Mouse (Mus musculus) monocyte, adult 5-6 weeks (primary cell): ENCODE measurements at regions not wholly inside any gene's neighbourhood (a gene's known extent, or its start where the extent isn't known, plus 50 kb on each side); places are given as distances from the start of the nearest gene placed in this dataset.
"Not testable (repeated sequence)": the region's sequence is repeated elsewhere in the genome, so short reads cannot be mapped to it uniquely, and the experiment has no call there.

ENCODE experiments used
- ATAC-seq: fragments of 153-309, 156-312 bp; replicated peaks from 2 replicates; pipeline ENCODE4 v1.8.0; 2017; ENCODE audit warnings: mild to moderate bottlenecking; ENCODE audit not compliant: low TSS enrichment, insufficient number of reproducible peaks, severe bottlenecking, poor library complexity, low FRiP score

GRCm38 (mm10) chr13:60455033-60455619, 146.6 kb upstream of the Dapk1 start:
- no peak for ATAC-seq

DNA sequence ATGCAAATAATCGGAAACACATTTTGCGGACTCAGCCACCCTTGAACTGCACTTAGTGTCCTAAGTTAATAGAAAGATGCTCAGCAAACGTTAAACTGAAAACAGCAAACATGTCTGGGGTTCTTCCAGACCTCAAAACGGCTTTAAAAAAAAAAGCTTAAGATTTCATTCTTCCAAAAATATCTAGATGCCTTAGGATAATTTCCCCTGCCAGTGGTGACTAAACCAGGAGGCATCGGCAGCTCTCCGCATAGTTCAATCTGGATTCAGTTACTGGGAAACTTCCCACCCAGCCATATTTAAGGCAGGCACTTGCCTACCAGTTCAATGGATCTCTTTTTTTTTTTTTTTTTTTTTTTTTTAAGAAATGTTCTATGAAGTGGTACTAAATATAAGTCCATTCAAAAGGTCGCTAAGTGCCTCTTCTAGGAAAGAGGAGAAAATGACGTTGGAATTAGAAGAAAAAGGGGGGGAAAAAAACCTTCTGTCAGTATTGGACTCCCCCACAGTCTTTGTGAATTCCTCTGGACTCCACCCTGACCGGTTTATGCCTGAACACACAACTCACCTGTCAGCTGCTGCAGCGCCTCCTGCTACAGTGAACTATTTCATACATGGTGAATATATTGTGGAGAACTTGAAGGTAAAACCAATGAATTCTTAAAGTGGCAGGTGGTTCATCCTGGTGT, 145.7 kb upstream of the Dapk1 start:
- ATAC-seq, result no peak

DNA sequence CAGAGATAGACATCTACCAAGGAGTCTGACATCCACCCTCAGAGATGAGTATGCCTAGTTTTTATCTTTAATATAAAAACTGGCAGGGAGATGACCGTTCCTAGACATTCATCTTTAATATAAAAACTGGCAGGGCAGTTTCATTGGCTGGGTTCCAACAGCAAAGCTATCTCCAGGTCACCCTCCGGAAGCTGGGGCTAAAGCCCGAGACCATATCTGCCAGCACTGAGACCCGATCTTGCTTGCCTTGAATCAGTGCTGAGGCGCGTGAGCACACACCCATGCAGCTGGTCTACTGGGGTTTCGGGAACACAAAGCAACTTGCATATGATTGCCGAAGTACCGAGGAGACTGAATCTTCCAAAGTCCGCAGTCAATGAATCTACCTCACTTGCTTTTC, 144.5 kb upstream of the Dapk1 start:
- ATAC-seq, result no peak

- no peak for ATAC-seq
These were observed 142.7 kb upstream of the Dapk1 start for GRCm38 (mm10) chr13:60459002-60459401.

DNA sequence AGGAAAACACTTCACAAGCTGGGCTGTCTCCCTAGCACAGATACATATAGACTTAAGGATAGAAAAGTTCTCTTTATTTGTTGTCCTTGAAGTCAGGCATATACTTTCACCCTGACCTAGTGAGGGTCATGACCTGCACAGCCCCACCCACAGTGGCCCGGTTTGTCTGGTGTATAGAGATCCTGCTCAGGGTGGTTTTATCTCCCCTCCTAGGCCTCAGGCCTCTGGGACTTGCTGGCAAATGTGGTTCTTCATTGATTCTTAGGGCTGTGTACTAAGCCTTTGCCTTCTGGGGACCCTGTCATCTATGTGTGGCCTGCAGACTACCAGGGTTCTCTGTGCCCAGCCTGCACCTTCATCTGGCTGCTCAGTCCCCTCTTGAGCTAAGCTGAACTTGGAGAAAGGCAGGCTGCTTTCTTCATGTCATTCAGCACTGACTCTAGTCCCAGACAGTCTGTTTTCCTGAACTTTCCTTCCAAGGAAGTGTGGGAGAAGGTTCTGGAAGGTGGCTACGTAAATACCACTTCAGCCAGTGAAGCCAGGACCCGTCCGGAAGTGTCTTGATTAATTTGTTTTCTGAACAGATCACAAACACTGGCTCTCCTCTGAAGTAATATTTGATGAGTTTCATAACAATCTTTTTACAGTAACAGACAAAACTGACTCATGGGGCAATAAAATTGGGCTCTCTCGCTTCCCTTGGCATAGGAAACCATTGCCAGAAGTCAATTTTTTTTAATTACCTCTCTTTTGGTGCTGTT, 135.0 kb upstream of the Dapk1 start:
- no peak for ATAC-seq

- no peak for ATAC-seq
These were observed 133.7 kb upstream of the Dapk1 start for GRCm38 (mm10) chr13:60467821-60468579.

GRCm38 (mm10) chr13:60470426-60471398, 131.0 kb upstream of the Dapk1 start:
- no peak for ATAC-seq

DNA sequence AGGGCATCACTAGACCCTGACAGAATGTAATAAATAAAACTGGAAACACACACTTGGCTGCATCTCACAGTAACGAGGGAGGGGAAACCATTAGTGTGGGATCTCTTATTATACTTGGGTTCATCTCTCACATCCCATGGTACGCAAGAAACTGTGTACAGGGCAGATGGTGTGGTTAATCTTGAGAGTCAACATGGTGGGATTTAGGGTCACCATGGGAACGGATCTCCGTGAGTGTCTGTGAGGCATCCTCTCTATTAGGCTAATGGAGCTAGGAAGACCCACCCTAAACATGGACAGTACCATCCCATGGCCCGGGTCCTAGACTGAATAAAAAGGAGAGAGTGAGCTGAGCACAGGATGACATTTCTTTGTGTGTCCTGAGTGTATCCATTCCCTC, 130.1 kb upstream of the Dapk1 start:
- ATAC-seq, result no peak

DNA sequence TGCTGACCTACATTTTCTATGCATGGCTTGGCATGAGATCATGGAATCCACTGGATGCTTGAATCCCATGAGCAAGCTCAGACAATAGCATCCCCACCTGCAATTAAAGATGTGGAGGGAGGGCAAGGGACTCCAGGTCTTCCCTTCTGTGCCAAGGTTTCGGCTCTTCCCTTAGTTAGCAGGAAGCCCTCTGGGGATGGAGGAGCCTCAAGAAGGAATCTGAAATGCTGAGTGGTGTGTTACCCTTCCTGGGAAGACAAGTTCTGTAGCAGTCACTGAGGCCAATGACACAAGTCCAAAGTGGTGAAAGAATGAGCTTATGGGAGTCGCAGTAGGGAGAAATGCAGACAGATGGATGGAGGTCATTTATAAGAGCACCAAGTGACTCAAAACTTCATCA, 125.4 kb upstream of the Dapk1 start:
- ATAC-seq, result no peak

DNA sequence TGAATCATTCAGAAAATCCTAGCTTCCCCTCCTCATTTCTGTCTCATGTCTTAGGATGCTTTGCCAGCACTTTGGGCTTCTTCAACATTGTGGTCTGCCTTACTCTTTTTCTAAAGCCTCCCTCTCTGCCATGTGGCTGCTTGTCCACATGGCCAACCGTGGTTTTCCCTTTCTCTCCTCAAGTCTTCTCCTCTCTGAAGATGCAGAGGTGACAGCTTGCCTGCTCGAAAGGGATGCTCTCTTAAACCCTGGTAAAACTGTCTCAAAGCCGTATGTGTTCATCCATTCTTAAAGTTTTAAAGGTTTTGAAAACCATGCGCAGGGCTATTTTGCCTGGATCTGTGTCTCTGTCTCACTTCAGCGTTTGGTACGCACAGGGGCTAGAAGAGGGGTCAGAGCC, 123.4 kb upstream of the Dapk1 start:
- no peak for ATAC-seq

DNA sequence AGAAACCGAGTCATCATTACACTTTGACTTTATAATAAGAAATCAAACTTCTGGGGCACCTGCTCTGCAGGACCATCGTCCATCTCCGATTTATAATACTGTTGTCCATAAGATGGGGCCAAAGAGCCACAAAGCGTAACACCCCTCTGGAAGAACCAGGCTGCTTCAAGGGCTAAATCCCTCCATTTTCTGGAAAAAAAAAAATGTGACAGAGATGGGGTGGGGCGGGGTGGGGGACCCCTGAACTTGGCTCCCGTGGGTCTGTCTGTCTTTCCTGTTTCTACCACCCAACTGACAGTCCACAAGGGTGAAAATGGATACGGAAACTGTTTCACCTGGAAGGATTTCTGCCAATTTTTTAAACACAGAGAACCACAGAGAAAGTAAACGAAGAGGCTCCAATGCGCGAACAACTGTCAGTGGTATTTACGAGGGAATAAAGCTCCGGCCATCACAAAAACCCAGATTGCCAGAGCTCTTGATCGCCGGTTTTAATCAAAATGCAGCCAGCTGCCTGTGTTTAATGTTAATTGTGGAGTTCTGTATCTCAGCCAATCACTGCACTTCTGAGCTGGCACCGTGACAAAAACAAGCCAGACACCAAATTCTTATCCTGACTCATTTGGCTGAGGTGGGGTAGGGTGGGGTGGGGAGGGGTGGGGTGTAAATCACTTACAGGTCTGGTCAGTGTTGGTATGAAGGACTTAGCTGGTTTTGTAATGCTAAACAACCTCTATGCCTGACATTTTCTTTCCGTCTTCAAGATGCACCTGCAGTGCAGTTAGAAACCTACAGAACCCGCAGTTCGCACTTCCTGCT, 122.5 kb upstream of the Dapk1 start:
- ATAC-seq, result no peak

DNA sequence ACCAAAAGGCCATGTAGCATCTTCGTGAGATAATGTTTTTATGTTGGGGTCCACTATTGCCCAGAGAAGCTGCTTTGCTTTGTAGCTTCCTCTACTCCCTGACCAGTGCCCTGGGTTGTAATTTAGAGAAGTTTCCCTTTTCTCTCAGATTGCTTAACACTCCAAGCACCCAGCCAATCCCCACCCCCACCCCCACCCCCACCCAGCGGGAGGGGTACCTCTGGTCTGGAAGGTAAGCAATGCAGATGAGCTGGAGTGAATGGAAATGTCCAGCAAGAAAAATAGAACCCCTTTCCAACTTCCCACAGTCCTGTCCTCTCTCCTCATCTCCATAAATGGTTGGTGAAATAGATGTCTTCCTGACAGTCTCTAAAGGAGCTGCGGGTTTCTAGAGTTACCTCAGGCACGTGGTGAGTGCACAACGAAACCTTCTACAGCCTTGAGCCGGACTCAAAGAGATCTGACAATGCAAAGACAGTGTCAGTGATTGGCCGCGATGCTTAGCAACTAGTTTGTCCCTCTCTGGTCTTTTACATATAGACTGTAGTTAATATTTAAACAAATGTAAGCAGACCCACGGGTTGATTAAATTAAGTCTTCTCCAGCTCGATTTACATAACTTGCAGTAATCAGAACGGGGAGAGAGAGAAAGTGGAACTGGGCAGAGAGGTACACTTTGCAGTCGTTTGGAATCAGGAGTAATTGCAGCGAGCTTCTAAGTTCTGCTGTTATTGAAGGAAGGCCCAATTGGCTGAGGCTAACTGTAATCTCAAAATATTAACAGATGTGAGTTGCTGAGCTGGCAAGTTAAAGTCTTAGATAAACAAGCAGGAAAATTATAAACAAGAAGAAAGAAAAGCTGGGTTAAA, 121.7 kb upstream of the Dapk1 start:
- peak; percentile 41 for ATAC-seq

DNA sequence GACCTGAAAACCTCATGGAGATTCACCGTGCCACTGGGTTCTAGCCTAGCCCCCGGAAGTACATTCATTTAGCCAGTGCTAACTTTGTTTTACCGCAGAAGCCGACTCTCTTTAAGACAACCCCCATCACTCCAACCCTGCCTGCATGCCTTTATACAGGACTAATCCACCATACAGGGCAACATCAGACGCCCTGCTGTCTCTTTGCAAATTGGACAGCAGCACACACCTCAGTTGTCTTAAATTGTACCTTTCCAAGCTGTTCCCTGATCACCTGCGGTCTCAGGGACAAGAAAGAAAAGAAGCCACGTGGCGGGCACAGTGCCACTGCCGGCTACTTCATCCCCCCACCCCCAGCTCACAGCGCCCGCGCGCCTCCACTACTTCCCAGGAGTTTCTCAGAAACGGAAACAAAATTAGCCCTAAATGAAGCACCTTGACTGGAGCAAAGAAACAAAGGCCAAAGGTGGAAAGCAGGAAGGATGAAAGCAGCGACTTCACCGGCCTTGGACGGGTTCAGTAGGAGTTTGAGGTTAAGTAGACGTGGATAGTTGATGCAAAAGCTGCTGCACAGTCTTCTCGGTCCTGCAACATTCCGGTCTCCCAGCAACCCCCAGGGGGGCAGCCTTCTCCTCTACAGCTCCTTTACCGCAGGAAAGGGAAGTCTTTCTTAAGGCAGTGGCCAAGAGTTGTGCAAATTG, 120.9 kb upstream of the Dapk1 start:
- ATAC-seq, result no peak

- ATAC-seq, result not testable (repeated sequence)
These were observed 120.3 kb upstream of the Dapk1 start for GRCm38 (mm10) chr13:60481451-60481850.

DNA sequence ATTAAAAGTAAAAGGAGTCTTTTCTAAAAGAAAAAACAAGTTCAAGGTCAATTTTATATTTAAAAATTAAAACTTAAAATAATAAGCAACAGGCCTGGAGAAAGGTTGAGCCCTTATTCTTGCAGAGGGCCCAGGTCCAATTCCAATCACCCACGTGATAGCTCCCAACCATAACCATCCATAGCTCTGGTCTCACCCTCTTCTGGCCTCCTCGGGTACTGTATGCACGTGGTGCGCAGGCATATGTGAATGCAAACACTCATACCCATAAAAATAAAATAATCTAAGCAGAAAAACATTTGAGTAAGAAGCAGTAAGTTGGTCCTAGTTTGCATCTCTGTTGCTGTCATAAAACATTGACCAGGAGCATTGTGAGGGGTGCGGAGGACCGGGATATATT, 119.8 kb upstream of the Dapk1 start:
- no peak for ATAC-seq

- ATAC-seq, result no peak
These were observed 115.6 kb upstream of the Dapk1 start for GRCm38 (mm10) chr13:60486105-60486504.
